Mouse (Mus musculus) limb, embryonic 15.5 days (tissue): ENCODE data around the gene Cfap73. TPM values are rescaled to one million over a fixed set of nuclear protein-coding genes. Genes with fewer than 3 reads are reported as not detected.

ENCODE experiments used
- ATAC-seq: fragments of 200-750 bp; cut with Nextera tagmentation; 2 replicates; pipeline ENCODE4 v1.8.0; 2017; ENCODE audit warnings: low read depth, moderate TSS enrichment; ENCODE audit not compliant: insufficient number of reproducible peaks, low FRiP score, low TSS enrichment
- H3K27ac ChIP-seq: fragments of 300-500 bp; sonication (generic); 2 replicates; pipeline ENCODE4 v1.5.1; 2015; ENCODE audit warnings: moderate library complexity, mild to moderate bottlenecking, inconsistent platforms
- H3K27me3 ChIP-seq: fragments of 300-500 bp; sonication (generic); 2 replicates; pipeline ENCODE4 v1.6.1; 2015; ENCODE audit warnings: inconsistent platforms
- H3K36me3 ChIP-seq: fragments of 300-500 bp; sonication (generic); 2 replicates; pipeline ENCODE4 v1.6.1; 2015; ENCODE audit warnings: inconsistent platforms
- H3K4me1 ChIP-seq: fragments of 300-500 bp; sonication (generic); 2 replicates; pipeline ENCODE4 v1.6.1; 2015; ENCODE audit warnings: inconsistent platforms
- H3K4me2 ChIP-seq: fragments of 300-500 bp; sonication (generic); 2 replicates; pipeline ENCODE4 v1.6.1; 2015; ENCODE audit warnings: mild to moderate bottlenecking, inconsistent platforms
- H3K4me3 ChIP-seq: fragments of 300-500 bp; sonication (generic); 2 replicates; pipeline ENCODE4 v1.5.1; 2015; ENCODE audit warnings: mild to moderate bottlenecking, inconsistent platforms
- H3K9ac ChIP-seq: fragments of 300-500 bp; sonication (generic); 2 replicates; pipeline ENCODE4 v1.6.1; 2015; ENCODE audit warnings: inconsistent platforms
- H3K9me3 ChIP-seq: fragments of 300-500 bp; sonication (generic); 2 replicates; pipeline ENCODE4 v1.6.1; 2016; ENCODE audit warnings: inconsistent platforms
- WGBS: fragments of 180-500 bp; shearing (Covaris S2); methylation state at CpG from one replicate; pipeline ENCODE4 v1.1.7; 2015; 5-methylcytosine and 5-hydroxymethylcytosine counted together
- polyA plus RNA-seq: library from polyadenylated mRNA; unstranded; fragments of >200 nt; fragmentation: Nextera tagmentation; extraction: Ambion mirVana; gene quantifications from 2 replicates; pipeline ENCODE4 v1.2.1, GENCODE M21; 2015

Gene Cfap73
- polyA plus RNA-seq, 1 experiment from 2014 or later = not detected

DNA sequence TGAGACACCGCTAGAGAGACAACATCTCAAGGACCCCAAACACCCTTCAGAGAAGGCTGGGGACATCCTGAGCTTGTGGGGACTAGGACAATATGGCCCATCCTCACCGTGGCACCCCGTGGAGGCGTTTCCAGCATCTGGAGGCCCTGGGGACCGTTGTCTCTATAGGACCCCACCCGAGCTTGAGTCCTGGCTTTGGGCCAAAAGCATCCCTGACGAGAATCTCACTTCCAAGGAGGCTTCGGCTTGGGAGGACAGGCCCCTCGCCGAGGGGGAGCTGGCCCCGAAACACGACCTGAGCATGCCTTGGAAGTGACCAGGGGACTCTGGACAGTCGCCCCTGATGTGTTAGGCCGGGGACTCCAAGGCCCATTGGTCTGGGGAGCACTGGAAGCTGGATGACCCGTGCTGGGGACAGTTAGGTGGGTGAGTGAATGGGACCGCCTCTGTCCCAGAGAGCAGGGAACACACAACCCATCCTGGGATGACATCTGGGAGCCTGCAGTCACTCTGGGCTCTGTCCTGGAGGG is 24.7 kb downstream of the Cfap73 start:
- Histone ChIP-seq H3K27me3 (no peaks in the 10 kb centered on the region), H3K9me3 (no peaks in the 10 kb centered on the region), H3K4me3 (no peak overlapping the region), H3K4me1 (peaks cover 22% of the 10 kb centered on the region), H3K36me3 (peaks cover 16% of the 10 kb centered on the region), H3K4me2 (no peak overlapping the region), H3K27ac (no peak overlapping the region), H3K9ac (no peak overlapping the region)
- no peak for ATAC-seq
- WGBS = 81% methylated on average over 16 of the region's 16 CpGs

DNA sequence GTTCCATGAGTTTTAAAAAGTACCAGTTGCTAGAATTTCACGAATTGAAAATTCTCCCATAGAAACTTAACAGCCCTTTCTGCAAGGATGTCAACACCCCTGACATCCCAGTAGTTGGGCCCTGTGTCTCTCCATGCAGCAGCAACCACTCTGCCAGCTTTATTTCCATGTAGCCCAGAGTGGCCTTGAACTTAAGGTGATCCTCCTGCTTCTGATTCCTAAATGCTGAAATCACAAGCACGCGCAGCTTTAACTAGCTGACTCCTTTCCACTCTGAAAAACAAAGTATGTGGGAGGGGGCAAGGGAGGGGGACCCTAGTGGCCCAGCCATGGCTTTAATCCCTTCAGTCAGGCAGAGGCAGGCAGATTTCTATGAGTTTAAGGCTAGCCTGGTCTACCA is 26.7 kb downstream of the Cfap73 start:
- no peak for ATAC-seq
- WGBS = 81% methylated on average over 3 of the region's 3 CpGs
- Histone ChIP-seq H3K4me1 (peaks cover 17% of the 10 kb centered on the region), H3K9me3 (no peaks in the 10 kb centered on the region), H3K9ac (no peak overlapping the region), H3K4me2 (no peak overlapping the region), H3K4me3 (no peak overlapping the region), H3K27ac (no peak overlapping the region), H3K36me3 (peaks cover 16% of the 10 kb centered on the region), H3K27me3 (no peaks in the 10 kb centered on the region)

DNA sequence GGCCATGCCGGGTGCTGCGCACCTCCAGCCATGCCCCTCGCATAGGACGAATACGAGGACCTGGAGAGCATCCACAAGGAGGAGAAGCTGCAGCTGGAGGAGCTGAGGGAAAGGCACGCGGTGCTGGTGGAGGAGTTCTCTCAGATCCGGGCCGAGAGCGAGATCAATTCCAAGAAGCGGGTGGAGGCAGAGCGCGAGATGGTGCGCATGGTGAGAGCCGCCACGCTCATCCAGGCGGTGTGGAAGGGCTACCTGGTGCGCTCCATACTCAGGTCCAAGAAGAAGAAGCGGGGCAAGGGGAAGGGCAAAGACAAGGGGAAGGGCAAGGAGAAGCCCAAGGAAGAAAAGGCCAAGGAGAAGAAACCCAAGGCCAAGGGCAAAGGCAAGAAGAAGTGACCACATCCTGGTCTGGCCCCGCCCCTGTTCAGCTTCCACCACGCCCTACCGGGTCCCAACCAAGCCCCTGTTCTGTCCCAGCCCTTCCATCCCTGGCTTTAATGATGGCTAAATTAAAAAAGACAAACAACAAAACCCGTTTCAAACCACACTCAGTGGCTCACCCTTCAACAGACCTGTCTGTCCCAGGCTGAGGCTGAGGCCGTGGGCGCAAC is 27.3 kb downstream of the Cfap73 start:
- ATAC-seq = no peak
- no peaks in the 10 kb centered on the region for H3K9me3 ChIP-seq
- H3K4me1 ChIP-seq = peaks cover 14% of the 10 kb centered on the region
- H3K4me2 ChIP-seq = no peak overlapping the region
- H3K27ac ChIP-seq = no peak overlapping the region
- WGBS = 72% methylated on average over 25 of the region's 25 CpGs
- no peaks in the 10 kb centered on the region for H3K27me3 ChIP-seq
- no peak overlapping the region for H3K9ac ChIP-seq
- no peak overlapping the region for H3K4me3 ChIP-seq
- peaks cover 16% of the 10 kb centered on the region for H3K36me3 ChIP-seq

DNA sequence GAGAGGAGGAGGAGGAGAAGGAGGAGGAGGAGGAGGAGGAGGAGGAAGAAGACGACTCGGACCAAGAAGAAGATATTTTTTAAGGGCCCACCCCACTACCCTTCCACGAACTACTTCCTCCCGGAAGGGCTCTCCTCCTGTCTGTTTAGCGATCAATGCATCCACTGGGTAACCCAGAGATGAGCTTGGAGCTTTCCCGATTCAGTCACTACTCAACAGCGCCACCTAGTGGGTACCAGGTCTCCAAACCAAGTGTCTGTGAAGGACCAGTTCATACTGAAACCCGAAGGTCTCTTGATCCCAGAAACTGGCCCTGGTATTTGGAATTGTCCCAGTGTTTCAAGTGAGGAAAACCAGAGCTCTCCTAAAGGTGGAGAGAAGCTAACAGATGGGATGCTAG is 28.3 kb downstream of the Cfap73 start:
- no peak for ATAC-seq
- H3K9ac ChIP-seq = no peak overlapping the region

DNA sequence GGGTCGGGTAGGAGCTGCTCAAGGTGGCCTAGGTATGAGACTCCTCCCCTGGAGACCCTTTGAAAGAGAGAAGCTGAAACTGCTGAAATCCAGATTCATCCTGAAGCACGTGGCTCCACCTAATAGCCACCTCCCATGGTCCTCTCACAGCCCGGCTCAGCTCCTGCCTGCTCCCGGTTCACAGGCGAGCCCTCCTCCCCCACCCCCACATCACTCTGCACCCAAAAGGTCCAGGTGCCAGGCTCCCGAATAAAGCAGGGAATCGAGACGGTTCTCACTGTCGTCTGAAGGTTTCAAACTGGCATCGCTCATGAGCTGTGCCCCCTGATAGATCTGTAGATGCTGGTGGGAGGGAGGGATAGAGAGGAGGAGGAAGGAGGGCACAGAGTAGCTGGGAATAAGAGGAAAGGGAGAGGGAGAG is 28.8 kb downstream of the Cfap73 start:
- H3K9me3 ChIP-seq = no peaks in the 10 kb centered on the region
- H3K4me2 ChIP-seq = peak overlapping the region; percentile 61
- no peaks in the 10 kb centered on the region for H3K27me3 ChIP-seq
- peaks cover 16% of the 10 kb centered on the region for H3K36me3 ChIP-seq
- H3K4me1 ChIP-seq = peaks cover 5% of the 10 kb centered on the region
- H3K4me3 ChIP-seq = peak overlapping the region; percentile 36
- H3K27ac ChIP-seq = no peak overlapping the region
- ATAC-seq = no peak
- WGBS = under 1% methylated on average over 10 of the region's 10 CpGs
- no peak overlapping the region for H3K9ac ChIP-seq

More for the DNA sequence above, 28.3 kb downstream of the Cfap73 start:
- peaks cover 5% of the 10 kb centered on the region for H3K4me1 ChIP-seq
- 1% methylated on average over 8 of the region's 8 CpGs for WGBS
- no peaks in the 10 kb centered on the region for H3K27me3 ChIP-seq
- H3K4me2 ChIP-seq = peak overlapping the region; percentile 61
- H3K27ac ChIP-seq = no peak overlapping the region
- H3K4me3 ChIP-seq = peak overlapping the region; percentile 36
- peaks cover 16% of the 10 kb centered on the region for H3K36me3 ChIP-seq
- H3K9me3 ChIP-seq = no peaks in the 10 kb centered on the region

DNA sequence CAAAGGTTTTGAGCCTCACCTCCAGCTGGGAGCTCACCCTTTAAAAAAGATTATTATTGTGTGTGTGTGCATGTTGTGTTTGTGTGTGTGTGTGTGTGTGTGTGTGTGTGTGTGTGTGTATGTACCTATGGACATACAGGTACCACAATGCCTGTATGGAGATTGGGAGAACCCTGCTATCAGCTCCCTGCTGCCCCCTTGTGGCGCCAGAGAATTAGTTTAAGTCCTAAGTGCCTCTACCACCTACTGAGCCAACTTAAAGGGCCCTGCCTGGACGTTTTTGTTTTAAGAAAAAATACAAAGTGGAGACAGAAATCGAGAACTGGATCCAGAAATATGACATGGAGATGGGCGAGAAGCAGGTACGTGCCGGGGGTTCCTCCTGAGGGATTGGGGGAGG is 29.2 kb downstream of the Cfap73 start:
- Histone ChIP-seq H3K36me3 (peaks cover 13% of the 10 kb centered on the region), H3K4me2 (peak overlapping the region; percentile 61), H3K9ac (no peak overlapping the region), H3K27me3 (no peaks in the 10 kb centered on the region), H3K9me3 (no peaks in the 10 kb centered on the region), H3K4me3 (peak overlapping the region; percentile 36), H3K27ac (no peak overlapping the region), H3K4me1 (peaks cover 5% of the 10 kb centered on the region)
- no peak; the same call in 1 of the 2 replicates for ATAC-seq
- 4% methylated on average over 6 of the region's 6 CpGs for WGBS

DNA sequence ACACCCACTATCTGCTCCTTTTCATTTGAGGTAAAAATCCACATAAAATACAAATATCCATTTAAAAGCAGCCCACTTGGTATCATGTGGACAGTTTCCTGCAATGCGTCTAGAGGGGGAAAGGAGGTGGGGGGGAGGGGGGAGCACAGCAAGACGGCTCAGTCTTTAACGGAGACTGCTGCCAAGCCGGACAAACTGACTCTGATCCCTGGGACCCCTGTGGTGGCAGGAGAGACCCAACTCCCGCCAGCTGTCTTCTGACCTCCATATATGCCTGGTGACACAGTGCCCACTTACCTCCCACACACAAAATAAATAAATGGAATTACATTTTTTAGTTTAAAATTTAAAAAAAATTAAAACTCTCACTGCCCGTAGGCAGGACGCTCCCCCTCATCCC is 30.5 kb downstream of the Cfap73 start:
- no peak for ATAC-seq
- peaks cover 5% of the 10 kb centered on the region for H3K36me3 ChIP-seq
- no peak overlapping the region for H3K27ac ChIP-seq
- H3K9ac ChIP-seq = no peak overlapping the region
- H3K9me3 ChIP-seq = no peaks in the 10 kb centered on the region
- H3K4me3 ChIP-seq = no peak overlapping the region
- H3K4me2 ChIP-seq = no peak overlapping the region
- H3K4me1 ChIP-seq = peaks cover 5% of the 10 kb centered on the region
- no peaks in the 10 kb centered on the region for H3K27me3 ChIP-seq
- 69% methylated on average over 7 of the region's 7 CpGs for WGBS

DNA sequence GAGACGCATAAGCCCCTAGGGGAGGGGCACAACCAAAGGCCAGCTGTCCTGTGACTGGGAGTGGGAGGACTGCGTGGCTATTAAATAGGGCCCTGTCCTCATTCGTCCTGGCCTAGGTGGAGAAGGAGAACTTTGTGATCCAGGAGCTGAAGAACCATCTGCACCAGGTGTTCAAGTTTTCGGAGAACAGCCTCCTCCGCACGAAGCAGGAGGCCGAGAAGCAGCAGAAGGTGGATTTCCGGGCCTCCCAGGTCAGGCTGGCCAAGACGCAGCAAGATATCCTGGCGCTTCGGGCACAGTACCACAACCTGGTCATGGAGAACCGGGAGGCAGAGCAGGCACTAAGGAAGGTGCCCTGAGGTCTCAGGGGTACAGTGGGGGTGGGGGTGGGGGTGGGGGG is 31.8 kb downstream of the Cfap73 start:
- Histone ChIP-seq H3K27ac (no peak overlapping the region), H3K27me3 (no peaks in the 10 kb centered on the region), H3K9me3 (no peaks in the 10 kb centered on the region), H3K4me1 (peaks cover 5% of the 10 kb centered on the region), H3K9ac (no peak overlapping the region), H3K4me3 (no peak overlapping the region), H3K36me3 (no peaks in the 10 kb centered on the region), H3K4me2 (no peak overlapping the region)
- ATAC-seq = no peak
- WGBS = 88% methylated on average over 12 of the region's 12 CpGs

DNA sequence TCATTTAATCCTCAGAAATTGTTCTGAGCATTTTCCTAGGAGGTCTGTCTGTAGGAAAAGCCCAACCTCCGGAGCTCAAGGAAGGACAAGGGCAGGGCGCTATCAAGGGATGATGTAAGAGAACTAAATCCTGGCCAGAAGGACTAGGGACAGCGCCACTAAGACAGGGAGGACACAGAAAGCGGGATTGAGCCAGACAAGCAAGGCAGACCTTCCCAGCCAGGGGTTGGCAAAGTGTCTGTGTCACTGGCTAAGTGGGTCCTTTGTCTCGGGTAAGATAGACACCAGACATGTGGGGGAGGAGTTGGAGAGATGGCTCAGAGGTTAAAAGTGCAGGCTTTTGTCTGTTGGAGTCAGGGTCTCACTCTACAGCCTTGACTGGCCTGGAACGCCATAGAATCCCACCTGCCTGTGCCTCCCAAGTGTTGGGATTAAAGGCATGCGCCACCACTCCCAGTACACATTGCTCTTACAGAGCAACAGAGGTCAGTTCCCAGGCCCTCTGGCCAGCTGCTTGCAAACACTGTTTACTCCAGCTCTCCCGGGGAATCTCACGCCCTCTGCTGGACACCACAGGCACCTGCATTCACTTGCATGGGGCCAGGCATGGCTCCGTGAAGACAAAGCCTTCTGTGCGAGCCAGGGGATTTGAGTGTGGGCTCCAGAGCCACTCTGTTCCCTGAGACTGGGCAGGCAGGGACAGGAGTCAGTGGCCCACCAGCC is 32.9 kb downstream of the Cfap73 start:
- Histone ChIP-seq H3K9ac (no peak overlapping the region), H3K4me1 (peaks cover 5% of the 10 kb centered on the region), H3K27ac (no peak overlapping the region), H3K36me3 (no peaks in the 10 kb centered on the region), H3K27me3 (no peaks in the 10 kb centered on the region), H3K4me2 (no peak overlapping the region), H3K9me3 (no peaks in the 10 kb centered on the region), H3K4me3 (no peak overlapping the region)
- WGBS = 65% methylated on average over 11 of the region's 11 CpGs
- ATAC-seq = no peak

DNA sequence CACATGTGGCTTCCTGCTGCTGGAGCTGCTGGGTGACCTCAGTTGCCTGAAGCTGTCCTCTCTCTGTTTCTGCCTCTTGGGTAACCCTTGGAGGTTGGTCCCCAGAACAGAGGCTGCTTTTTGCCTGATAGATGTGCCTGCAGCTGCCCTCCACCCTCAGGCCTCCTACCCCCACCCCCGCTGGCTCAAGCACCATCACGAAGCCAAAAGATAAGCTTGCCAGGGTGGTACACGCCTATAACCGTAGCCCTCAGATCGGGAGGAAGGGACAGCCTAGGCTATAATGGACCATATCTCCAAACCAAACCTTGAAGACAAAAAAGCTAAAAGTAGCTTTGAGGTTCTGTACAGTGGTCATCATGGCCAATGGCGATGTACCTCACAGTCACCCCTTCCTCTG is 34.4 kb downstream of the Cfap73 start:
- ATAC-seq = no peak
- H3K4me3 ChIP-seq = no peak overlapping the region
- WGBS = 88% methylated on average over 6 of the region's 6 CpGs
- no peaks in the 10 kb centered on the region for H3K4me1 ChIP-seq
- no peak overlapping the region for H3K9ac ChIP-seq
- no peaks in the 10 kb centered on the region for H3K27me3 ChIP-seq
- no peaks in the 10 kb centered on the region for H3K36me3 ChIP-seq
- no peak overlapping the region for H3K4me2 ChIP-seq
- H3K27ac ChIP-seq = no peak overlapping the region
- no peaks in the 10 kb centered on the region for H3K9me3 ChIP-seq

DNA sequence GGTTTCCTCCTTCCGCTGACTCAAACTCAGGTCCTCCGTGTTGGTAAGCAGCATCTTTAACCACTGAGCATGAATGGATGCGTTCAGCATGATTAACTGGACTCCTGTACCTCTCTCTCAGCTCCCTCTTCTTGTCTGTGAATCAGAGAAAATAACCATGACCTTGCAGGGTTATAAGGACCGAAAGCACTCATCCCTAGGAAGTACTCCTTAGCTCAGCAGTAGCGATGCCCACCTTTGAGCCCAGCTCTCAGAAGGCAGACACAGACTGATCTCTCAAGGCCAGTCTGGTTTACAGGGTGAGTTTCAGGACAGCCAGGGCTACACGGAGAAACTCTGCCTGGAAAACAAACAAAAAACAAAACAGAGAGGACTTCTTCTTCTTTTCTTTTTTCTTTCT is 39.5 kb downstream of the Cfap73 start:
- no peaks in the 10 kb centered on the region for H3K9me3 ChIP-seq
- H3K4me2 ChIP-seq = no peak overlapping the region
- H3K36me3 ChIP-seq = no peaks in the 10 kb centered on the region
- ATAC-seq = no peak
- H3K4me1 ChIP-seq = no peaks in the 10 kb centered on the region
- H3K27me3 ChIP-seq = no peaks in the 10 kb centered on the region
- WGBS = 89% methylated on average over 6 of the region's 6 CpGs
- H3K27ac ChIP-seq = no peak overlapping the region
- H3K9ac ChIP-seq = no peak overlapping the region
- no peak overlapping the region for H3K4me3 ChIP-seq

DNA sequence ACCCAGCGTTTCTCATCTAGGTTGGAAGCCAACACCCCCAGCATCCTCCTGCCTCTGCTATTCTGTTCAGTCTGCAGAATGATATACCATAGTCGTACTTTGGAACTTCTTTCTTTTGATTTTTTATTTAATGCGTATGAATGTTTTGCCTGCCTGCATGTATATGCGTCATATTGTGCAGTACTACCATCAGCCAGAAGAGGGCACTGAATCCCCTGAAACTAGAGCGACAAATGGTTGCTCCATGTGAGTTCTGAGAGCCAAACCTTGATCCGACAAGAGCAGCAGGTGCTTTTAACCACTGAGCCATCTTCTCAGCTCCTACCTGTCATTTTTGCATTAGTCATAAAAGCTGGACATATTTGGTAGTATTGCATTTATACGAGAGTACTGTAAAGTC is 41.9 kb downstream of the Cfap73 start:
- H3K27ac ChIP-seq = no peak overlapping the region
- H3K27me3 ChIP-seq = no peaks in the 10 kb centered on the region
- H3K9ac ChIP-seq = no peak overlapping the region
- peaks cover 15% of the 10 kb centered on the region for H3K4me1 ChIP-seq
- no peak overlapping the region for H3K4me2 ChIP-seq
- 63% methylated on average over 7 of the region's 7 CpGs for WGBS
- no peaks in the 10 kb centered on the region for H3K36me3 ChIP-seq
- no peak overlapping the region for H3K4me3 ChIP-seq
- no peaks in the 10 kb centered on the region for H3K9me3 ChIP-seq
- no peak for ATAC-seq
